Mouse (Mus musculus): Measurements from ENCODE around the gene Sptbn2. TPM values are rescaled to one million over a fixed set of nuclear protein-coding genes. Genes with fewer than 3 reads are reported as not detected.

The Sptbn2 gene
- 1 to 10 TPM; 4.7 to 7.3 TPM for total RNA-seq (2021)
- long read RNA-seq, experiment 1, partial matches to known transcripts: 1 of 2 reads
- long read RNA-seq, experiment 1, other reads (novel, unspliced or antisense): 1 of 2 reads
- long read RNA-seq, experiment 2, partial matches to known transcripts: 6 of 6 reads
- long read RNA-seq, experiment 2, other reads (novel, unspliced or antisense): 0 of 6 reads

- no peak for DNase-seq
Observed at GRCm38 (mm10) chr19:4711098-4711600, at the start of gene Sptbn2. Sptbn2 (plus strand) TSS chr19:4711167.

GRCm38 (mm10) chr19:4666815-4667214 lies 44.2 kb upstream of the Sptbn2 start:
- DNase-seq: peak; percentile 9

GRCm38 (mm10) chr19:4670776-4671175 lies 40.2 kb upstream of the Sptbn2 start:
- no peak for DNase-seq

- peak; percentile 6 for DNase-seq
Observed at GRCm38 (mm10) chr19:4672401-4672800, 38.6 kb upstream of the Sptbn2 start.

GRCm38 (mm10) chr19:4694346-4694745 lies 16.6 kb upstream of the Sptbn2 start:
- no peak for DNase-seq

- DNase-seq: no peak
Observed at GRCm38 (mm10) chr19:4697121-4697520, 13.8 kb upstream of the Sptbn2 start.

- no peak for DNase-seq
Observed at GRCm38 (mm10) chr19:4697721-4698120, 13.2 kb upstream of the Sptbn2 start.

- DNase-seq: peak; percentile 87
Observed at GRCm38 (mm10) chr19:4698205-4698677, 12.7 kb upstream of the Sptbn2 start, which contains the start of gene Gm960. Gm960 (minus strand) TSS chr19:4698668.

GRCm38 (mm10) chr19:4698856-4699255 lies 12.1 kb upstream of the Sptbn2 start:
- no peak for DNase-seq

GRCm38 (mm10) chr19:4699821-4700220 lies 11.1 kb upstream of the Sptbn2 start:
- DNase-seq: no peak

GRCm38 (mm10) chr19:4700656-4701055 lies 10.3 kb upstream of the Sptbn2 start:
- DNase-seq: no peak

GRCm38 (mm10) chr19:4701221-4701620 lies 9.7 kb upstream of the Sptbn2 start:
- DNase-seq: no peak

GRCm38 (mm10) chr19:4708765-4709164 lies 2.2 kb upstream of the Sptbn2 start:
- no peak for DNase-seq

- DNase-seq: no peak
Observed at GRCm38 (mm10) chr19:4711601-4712155, 711 bp downstream of the Sptbn2 start.

GRCm38 (mm10) chr19:4712156-4712780 lies 1.3 kb downstream of the Sptbn2 start:
- no peak for DNase-seq

- DNase-seq: no peak
Observed at GRCm38 (mm10) chr19:4712781-4713526, 2.0 kb downstream of the Sptbn2 start.

- no peak for DNase-seq
Observed at GRCm38 (mm10) chr19:4713886-4714285, 2.9 kb downstream of the Sptbn2 start.

- DNase-seq: no peak
Observed at GRCm38 (mm10) chr19:4716756-4717155, 5.8 kb downstream of the Sptbn2 start.

- no peak for DNase-seq
Observed at GRCm38 (mm10) chr19:4717281-4717680, 6.3 kb downstream of the Sptbn2 start.

- DNase-seq: no peak
Observed at GRCm38 (mm10) chr19:4718716-4719115, 7.7 kb downstream of the Sptbn2 start.

GRCm38 (mm10) chr19:4719351-4719764 lies 8.4 kb downstream of the Sptbn2 start:
- peak; percentile 7 for DNase-seq

- no peak for DNase-seq
Observed at GRCm38 (mm10) chr19:4720112-4720511, 9.1 kb downstream of the Sptbn2 start.
